Mouse (Mus musculus) hindbrain, embryonic 15.5 days (tissue): ENCODE measurements around the gene Il20rb. TPM values are rescaled to one million over a fixed set of nuclear protein-coding genes. Genes with fewer than 3 reads are reported as not detected.

Experiments
- ATAC-seq: fragments of 200-750 bp; cut with Nextera tagmentation; 2 replicates; pipeline ENCODE4 v1.8.0; 2017; ENCODE audit warnings: low read depth, moderate number of reproducible peaks, moderate TSS enrichment; ENCODE audit not compliant: low FRiP score
- H3K27ac ChIP-seq: fragments of 300-500 bp; sonication (generic); replicated peaks from 2 replicates; pipeline ENCODE4 v1.5.1; 2015; ENCODE audit warnings: mild to moderate bottlenecking, inconsistent platforms
- H3K27me3 ChIP-seq: fragments of 300-500 bp; sonication (generic); 2 replicates; pipeline ENCODE4 v1.6.1; 2015; ENCODE audit warnings: control low read depth, inconsistent platforms
- H3K36me3 ChIP-seq: fragments of 300-500 bp; sonication (generic); 2 replicates; pipeline ENCODE4 v1.6.1; 2015; ENCODE audit warnings: control low read depth, inconsistent platforms
- H3K4me1 ChIP-seq: fragments of 300-500 bp; sonication (generic); replicated peaks from 2 replicates; pipeline ENCODE4 v1.6.1; 2015; ENCODE audit warnings: control low read depth, inconsistent platforms
- H3K4me2 ChIP-seq: fragments of 300-500 bp; sonication (generic); 2 replicates; pipeline ENCODE4 v1.6.1; 2015; ENCODE audit warnings: moderate library complexity, mild to moderate bottlenecking, inconsistent platforms
- H3K4me3 ChIP-seq: fragments of 300-500 bp; sonication (generic); 2 replicates; pipeline ENCODE4 v1.5.1; 2015; ENCODE audit warnings: mild to moderate bottlenecking, inconsistent platforms
- H3K9ac ChIP-seq: fragments of 300-500 bp; sonication (generic); 2 replicates; pipeline ENCODE4 v1.6.1; 2015; ENCODE audit warnings: inconsistent platforms
- H3K9me3 ChIP-seq: fragments of 300-500 bp; sonication (generic); 2 replicates; pipeline ENCODE4 v1.6.1; 2016; ENCODE audit warnings: control low read depth, inconsistent platforms
- WGBS: fragments of 180-500 bp; shearing (Covaris S2); methylation state at CpG from one replicate; pipeline ENCODE4 v1.1.7; 2015; 5-methylcytosine and 5-hydroxymethylcytosine counted together
- polyA plus RNA-seq: library from polyadenylated mRNA; unstranded; fragments of >200 nt; fragmentation: Nextera tagmentation; extraction: Ambion mirVana; gene quantifications from 2 replicates; pipeline ENCODE4 v1.2.1, GENCODE M21; 2015

Gene Il20rb
- polyA plus RNA-seq, 1 experiment from 2014 or later = 0.84 TPM

GRCm38 (mm10) chr9:100416756-100417155 lies 69.8 kb downstream of the Il20rb start:
- peaks cover 9% of the 10 kb centered on the region for H3K4me1 ChIP-seq
- no peak overlapping the region for H3K4me3 ChIP-seq
- no peak overlapping the region for H3K9ac ChIP-seq
- 20% methylated on average over 1 of the region's 1 CpGs for WGBS
- no peaks in the 10 kb centered on the region for H3K36me3 ChIP-seq
- H3K9me3 ChIP-seq = no peaks in the 10 kb centered on the region
- no peak overlapping the region for H3K27ac ChIP-seq
- no peak overlapping the region for H3K4me2 ChIP-seq
- ATAC-seq = 0 out of 2 replicates have a peak, but pooled peaks have one; percentile 51
- no peaks in the 10 kb centered on the region for H3K27me3 ChIP-seq

- ATAC-seq = 0 out of 2 replicates have a peak, but pooled peaks have one; percentile 48
- 55% methylated on average over 6 of the region's 6 CpGs for WGBS
- H3K4me3 ChIP-seq = no peak overlapping the region
- H3K9ac ChIP-seq = no peak overlapping the region
- no peak overlapping the region for H3K27ac ChIP-seq
- H3K9me3 ChIP-seq = no peaks in the 10 kb centered on the region
- H3K27me3 ChIP-seq = no peaks in the 10 kb centered on the region
- no peak overlapping the region for H3K4me2 ChIP-seq
- no peaks in the 10 kb centered on the region for H3K36me3 ChIP-seq
- peaks cover 9% of the 10 kb centered on the region for H3K4me1 ChIP-seq
Observed at GRCm38 (mm10) chr9:100416299-100416698, 70.3 kb downstream of the Il20rb start.

GRCm38 (mm10) chr9:100415328-100415979 lies 71.1 kb downstream of the Il20rb start:
- Histone ChIP-seq H3K9me3 (no peaks in the 10 kb centered on the region), H3K9ac (no peak overlapping the region), H3K4me3 (no peak overlapping the region), H3K4me2 (0 out of 2 replicates have a peak overlapping the region, but pooled peaks have one; percentile 6), H3K27ac (no peak overlapping the region), H3K27me3 (no peaks in the 10 kb centered on the region), H3K4me1 (peaks cover 9% of the 10 kb centered on the region), H3K36me3 (no peaks in the 10 kb centered on the region)
- ATAC-seq = peak; percentile 81
- 31% methylated on average over 7 of the region's 7 CpGs for WGBS

Other genes starting within 250 kb of the Il20rb start
- gene Nck1, start 59.3 kb upstream of the Il20rb start, polyA plus RNA-seq = 55.9 and 58.6 TPM in 2 replicates
- gene Slc35g2, start 84.3 kb upstream of the Il20rb start, polyA plus RNA-seq = 21.9 and 24.3 TPM in 2 replicates
- gene Stag1, start 111.0 kb upstream of the Il20rb start, polyA plus RNA-seq = 28.9 and 30.9 TPM in 2 replicates